Mouse (Mus musculus): ENCODE data around the gene Mrnip.

The Mrnip gene

GRCm38 (mm10) chr11:50203302-50203827, 29.1 kb downstream of the Mrnip start:
- no peak for DNase-seq (ENCODE audit: low spot score)

GRCm38 (mm10) chr11:50205434-50205833, 31.2 kb downstream of the Mrnip start:
- DNase-seq (ENCODE audit: low spot score): no peak

- DNase-seq (ENCODE audit: low spot score): no peak
These were observed 31.8 kb downstream of the Mrnip start for GRCm38 (mm10) chr11:50206037-50206436.

GRCm38 (mm10) chr11:50207344-50207743, 33.1 kb downstream of the Mrnip start:
- no peak for DNase-seq (ENCODE audit: low spot score)

- DNase-seq (ENCODE audit: low spot score): no peak
These were observed 33.8 kb downstream of the Mrnip start for GRCm38 (mm10) chr11:50208039-50208438.

DNA sequence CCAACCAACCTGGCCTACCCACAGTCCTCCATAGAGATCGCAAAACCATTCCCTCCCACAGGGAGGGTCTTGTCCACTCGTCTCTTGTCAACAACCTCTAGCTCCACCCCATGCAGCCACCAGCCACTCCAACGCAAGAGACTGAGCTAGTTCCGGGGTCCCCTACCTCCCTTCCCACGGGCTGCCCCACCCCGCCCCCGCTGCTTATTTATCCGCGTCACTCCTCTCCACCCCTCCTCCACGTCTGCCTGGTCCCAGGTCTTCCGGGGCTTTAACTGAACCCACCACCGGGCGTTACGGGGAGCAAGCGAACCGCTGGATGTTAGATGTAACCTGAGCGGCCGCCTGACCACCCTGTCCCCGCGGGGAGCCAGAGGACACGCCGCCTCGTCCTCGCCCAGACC, 35.9 kb downstream of the Mrnip start:
- DNase-seq (ENCODE audit: low spot score): no peak

DNA sequence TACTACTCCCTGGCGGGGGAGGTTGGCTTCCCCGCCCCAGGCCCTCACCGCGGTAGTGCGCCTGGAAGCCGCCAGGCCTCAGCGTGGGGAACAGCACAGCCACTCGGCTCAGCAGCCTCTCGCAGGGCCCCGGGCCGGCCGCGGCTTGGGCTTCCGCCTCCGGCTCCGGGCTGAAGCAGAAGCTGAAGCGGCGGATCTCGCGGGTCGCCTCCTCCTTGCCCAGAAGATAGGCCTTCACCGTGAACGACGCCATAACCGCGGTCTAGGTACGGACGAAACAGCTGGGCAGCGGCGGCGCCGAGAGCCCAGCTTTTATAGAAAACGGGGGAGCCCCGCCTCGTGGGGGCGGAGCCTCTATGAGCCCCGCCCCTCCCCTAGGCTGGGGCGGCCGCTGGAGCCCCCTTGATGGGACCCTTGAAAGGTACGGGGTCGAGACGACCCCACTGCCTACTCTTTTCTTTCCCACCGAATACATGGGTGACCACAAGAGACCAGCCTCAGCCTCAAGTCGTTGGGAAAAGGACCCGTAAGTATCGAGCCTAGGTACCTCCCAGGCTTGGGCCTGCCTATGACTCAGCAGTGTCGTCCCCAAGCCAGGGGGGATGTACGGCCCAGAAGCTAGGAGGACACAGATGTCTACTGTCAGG, 36.4 kb downstream of the Mrnip start, which contains the start of the genes Sqstm1 and Mgat4b:
Gene Sqstm1 (minus strand): TSS at position 323 of the 647 bp plus-strand sequence.
Gene Mgat4b (plus strand): TSS at position 386 of the 647 bp plus-strand sequence.
- no peak for DNase-seq (ENCODE audit: low spot score)

DNA sequence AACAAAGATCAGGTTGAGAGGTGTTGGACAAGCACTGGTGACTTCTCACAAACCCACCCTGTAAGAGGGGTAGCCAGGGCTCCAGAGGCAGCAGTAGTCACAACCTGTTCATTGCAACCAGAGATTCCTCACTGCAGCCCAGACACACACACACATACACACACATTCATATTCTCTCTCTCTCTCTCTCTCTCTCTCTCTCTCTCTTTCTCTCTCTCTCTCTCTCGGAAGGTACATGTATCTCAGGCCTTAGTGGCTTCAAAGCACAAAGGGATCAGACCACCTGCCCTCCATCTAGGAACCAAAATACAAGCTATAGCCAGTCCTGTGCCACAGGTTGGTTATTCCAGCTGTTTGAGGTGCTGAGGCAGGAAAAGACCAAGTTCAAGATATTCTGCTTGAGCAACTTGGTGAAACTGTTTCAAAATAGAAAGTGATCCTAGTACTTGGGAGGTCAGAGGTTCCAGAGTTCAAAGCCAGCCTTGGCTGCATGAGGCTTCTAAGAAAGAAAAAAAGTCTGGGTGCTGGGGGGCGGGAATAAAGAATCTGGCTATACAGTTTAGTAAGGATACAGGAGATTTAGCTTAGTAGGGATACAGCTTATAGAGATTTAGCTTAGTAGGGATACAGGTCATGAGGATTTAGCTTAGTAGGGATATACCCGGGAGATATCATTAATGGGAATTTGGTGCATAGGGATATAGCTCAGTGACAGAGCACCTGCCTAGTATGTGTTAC, 37.2 kb downstream of the Mrnip start:
- DNase-seq (ENCODE audit: low spot score): no peak

DNA sequence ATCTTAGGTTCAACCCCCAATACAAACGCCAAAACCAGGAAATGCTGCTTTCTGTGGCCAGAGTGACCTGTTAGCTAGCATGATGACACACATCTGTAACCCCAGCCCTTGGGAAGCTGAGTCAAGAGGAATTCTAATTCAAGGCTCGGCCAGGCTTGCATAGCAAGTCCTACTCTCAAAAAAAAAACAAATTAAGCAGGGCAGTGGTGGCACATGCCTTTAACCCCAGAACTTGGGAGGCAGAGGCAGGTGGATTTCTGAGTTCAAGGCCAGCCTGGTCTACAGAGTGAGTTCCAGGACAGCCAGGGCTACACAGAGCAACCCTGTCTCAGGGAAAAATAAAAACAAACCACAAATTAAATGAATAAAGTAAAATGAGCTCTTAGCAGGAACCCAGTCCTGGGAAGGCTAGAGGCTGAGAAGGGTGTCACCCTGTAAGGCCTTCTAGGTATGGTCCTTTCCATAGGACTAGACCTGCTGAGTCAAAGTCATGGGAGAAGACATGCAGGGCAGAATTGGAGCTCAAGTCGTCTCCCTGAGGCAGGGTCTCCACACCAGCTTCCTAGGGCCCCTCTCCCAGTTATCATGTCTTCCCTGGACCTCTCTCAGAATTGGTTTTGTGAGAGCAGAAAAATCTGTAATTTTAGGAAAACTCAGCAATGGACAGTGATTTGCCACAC, 38.0 kb downstream of the Mrnip start:
- DNase-seq (ENCODE audit: low spot score): no peak

DNA sequence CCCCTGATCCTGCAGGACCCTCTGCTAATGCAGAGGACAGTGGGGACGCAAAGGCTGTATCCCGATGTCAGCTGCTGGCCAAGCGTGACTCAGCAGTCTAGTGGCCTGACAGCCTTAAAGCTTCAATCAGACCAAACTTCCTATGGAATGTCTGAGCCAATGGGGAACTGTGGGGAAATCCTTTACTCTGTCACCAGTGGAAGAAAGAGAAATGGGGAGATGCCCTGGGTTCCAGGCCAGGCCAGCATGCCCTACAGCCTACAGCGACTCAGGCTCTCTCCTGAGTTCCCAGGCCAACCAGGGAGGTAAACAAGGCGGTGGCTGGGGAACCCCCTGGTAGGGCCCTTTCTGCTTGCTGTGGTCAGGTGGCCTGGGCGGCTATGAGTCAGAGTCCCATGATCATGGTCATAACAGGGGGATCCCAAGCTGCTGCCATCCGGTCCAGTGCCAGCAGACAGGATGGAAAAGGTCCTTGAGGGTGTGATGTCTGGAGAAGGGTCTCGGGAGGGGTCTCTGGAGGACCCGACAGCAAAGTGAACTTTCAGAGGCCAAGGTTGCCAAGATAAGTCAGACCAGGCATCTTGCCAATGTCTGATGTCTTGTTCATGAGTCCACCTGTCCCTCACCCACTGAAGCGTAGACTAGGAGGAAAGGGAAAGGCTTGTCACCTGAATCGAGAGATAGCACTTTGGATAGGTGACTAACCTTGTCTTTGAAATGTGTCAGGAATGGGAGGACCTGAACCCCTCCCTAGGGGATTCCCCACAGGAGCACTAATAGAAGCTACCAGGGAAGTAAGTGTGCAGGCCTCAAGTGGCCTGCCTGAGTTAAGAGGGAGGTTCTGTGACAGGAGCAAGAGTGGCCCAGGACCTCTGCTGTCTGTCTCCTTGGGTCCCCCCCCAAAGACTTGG, 38.9 kb downstream of the Mrnip start:
- DNase-seq (ENCODE audit: low spot score): no peak

DNA sequence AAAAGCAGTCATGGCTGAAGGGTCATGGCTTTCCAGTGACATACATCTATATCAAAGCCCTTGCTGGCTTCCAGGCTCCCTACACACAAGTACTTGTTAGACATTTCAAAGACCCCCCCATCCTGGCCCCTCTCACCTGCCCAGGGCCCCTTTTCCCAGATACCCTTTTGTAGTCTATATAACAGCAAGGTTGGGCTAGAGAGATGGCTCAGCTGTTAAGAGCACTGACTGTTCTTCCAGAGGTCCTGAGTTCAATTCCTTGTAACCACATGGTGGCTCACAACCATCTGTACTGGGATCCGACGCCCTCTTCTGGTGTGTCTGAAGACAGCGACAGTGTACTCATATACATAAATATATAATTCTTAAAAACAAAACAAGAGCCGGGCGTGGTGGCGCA, 40.4 kb downstream of the Mrnip start:
- no peak for DNase-seq (ENCODE audit: low spot score)

DNA sequence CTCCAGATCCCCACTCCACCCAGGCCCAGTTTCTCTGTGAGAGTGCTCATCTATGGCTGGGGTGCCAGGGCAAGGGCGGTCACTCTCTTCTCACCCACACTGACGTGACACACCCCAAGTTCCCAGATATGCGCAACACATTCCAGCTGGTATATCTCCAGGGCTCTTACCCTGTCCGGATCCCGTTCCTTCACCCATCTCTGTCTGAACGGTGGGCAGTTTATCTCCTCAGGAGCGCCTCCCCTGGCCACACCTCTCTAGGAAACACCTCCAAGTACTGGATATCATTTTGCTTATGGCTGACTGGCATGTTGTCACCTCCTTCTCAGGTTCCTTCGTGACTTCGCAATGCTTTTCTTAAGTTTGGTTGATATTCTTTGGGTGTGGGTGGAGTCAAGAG, 41.4 kb downstream of the Mrnip start:
- no peak for DNase-seq (ENCODE audit: low spot score)

DNA sequence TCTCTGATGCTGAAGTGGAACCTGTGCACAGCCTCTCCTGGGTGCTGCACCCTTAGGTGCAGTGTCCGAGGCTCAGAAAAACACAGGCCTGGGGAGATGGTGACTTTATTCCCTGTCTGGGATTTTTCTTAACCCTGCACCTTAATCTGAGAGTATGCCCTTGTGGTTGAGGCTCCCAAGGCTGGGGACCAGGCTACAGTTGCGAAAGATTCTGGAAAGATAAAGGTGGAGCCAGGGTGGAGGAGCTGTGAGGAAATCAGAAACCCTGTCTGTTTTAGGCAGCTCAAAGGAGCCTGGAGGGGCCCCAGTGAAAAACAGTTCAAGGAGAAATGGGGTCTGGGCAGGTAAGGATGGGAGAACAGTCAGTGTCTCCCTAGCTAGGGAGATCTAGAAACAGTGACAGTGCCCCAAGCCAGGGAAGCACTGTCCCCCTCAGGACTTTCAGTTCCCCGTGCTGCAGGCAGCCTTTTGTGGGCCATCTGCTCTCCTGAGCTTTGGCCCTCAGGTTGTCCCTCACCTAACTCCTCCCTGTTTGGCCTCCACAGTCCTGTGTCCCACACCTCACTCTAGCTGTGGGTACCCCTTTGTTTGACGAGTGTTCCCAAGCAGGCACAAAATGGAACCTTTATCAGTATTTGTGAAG, 42.6 kb downstream of the Mrnip start:
- DNase-seq (ENCODE audit: low spot score): no peak

DNA sequence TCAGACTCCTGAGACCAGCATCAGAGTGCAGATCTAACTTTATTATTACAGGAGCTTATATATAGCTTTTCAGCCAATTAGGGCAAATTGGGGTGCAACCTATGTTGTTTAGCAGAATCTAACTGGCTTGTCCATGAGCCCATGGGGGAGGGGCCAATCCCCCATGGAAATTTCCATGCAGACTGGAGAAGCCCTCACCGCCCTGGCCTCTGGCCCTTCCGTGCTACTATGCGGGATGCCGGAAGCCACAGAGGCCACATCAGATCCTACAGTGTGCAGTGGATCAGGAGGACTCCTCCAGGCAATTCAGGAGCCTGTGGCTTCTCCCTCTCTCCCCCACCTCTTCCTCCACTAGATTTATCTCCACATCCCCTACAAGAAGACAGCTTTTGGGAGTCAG, 43.6 kb downstream of the Mrnip start:
- DNase-seq (ENCODE audit: low spot score): no peak

DNA sequence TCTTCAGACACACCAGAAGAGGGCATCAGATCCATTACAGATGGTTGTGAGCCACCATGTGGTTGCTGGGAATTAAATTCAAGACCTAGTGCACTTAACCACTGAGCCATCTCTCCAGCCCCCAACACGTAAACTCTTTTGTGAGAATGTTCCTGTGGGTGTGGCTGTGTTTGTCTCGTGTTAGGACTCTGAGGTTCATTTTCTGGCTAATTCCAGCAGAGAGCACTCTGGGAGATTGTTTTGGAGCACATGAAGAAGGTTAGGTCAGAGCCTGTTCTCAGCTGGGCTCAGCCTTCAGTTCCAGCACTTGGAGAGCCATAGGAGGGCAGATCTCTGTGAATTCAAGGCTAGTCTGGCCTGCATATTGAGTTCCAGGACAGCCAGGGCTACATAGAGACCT, 45.6 kb downstream of the Mrnip start:
- no peak for DNase-seq (ENCODE audit: low spot score)

- no peak for DNase-seq (ENCODE audit: low spot score)
These were observed 48.5 kb downstream of the Mrnip start for GRCm38 (mm10) chr11:50222559-50223276.

DNA sequence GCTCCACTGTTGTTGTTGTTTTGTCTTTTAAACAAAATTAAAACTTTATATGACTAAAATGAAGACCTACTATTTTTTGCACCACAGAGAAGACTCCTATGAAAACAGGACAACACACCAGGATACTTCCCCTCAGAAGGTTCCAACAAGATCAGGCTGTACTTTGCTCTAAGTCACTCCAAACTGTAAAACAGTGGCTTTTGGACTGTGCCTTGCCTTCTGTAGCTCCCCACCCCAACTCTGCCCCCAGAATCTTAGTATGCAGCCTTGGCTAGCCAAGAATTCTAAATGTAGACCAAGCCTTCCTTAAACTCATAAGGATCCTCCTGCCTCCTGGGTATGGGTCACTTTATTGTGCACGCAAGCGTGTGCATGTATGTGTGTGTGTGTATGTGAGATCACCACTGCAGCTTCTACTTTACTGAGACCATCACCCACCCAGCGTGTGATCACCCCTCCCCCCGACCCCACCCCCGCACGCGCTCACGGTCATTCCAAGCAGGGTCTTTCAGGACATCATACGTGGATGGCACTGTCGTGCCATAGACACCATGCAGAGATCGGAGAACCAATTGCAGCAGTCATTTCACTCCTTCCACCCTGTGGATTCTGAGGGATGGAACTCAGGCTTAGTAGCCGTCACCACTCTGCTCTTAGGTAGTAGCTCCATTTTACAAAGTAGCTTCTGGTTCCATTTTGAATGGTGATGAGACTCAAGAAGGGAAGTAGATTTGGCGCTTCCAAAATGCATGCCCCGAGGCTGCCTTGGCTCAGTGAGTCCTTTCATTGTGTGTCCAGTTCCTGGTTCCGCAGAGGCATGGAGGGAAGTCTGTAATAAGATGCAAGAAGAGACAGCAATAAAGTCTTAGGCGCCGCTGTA, 49.8 kb downstream of the Mrnip start:
- no peak for DNase-seq (ENCODE audit: low spot score)

GRCm38 (mm10) chr11:50224671-50225530, 50.7 kb downstream of the Mrnip start:
- DNase-seq (ENCODE audit: low spot score): no peak

Data from layer of hippocampus, adult 9-10 months (tissue).